Mouse (Mus musculus) hindbrain, embryonic 11.5 days (tissue): ENCODE data around the gene Epn2. TPM values are rescaled to one million over a fixed set of nuclear protein-coding genes. Genes with fewer than 3 reads are reported as not detected.
A peak's percentile ranks its signal among the peaks of the same experiment; 100 is the strongest.
"Not testable (repeated sequence)": the region's sequence is repeated elsewhere in the genome, so short reads cannot be mapped to it uniquely, and the experiment has no call there.

Experiments
- ATAC-seq: fragments of 200-750 bp; cut with Nextera tagmentation; 2 replicates; pipeline ENCODE4 v1.8.0; 2017; ENCODE audit warnings: mild to moderate bottlenecking, moderate TSS enrichment, moderate library complexity; ENCODE audit not compliant: low FRiP score
- DNase-seq: peaks from one replicate; pipeline ENCODE4 v3.0.0-alpha.2; 2015; ENCODE audit warnings: low spot score
- H3K27ac ChIP-seq: fragments of 300-500 bp; sonication (generic); 2 replicates; pipeline ENCODE4 v1.5.1; 2014; ENCODE audit warnings: mild to moderate bottlenecking, low read depth, low read length
- H3K27me3 ChIP-seq: fragments of 300-500 bp; sonication (generic); 2 replicates; pipeline ENCODE4 v1.6.1; 2014; ENCODE audit warnings: mild to moderate bottlenecking, low read length, moderate library complexity, mixed read lengths; ENCODE audit not compliant: control insufficient read depth, insufficient read depth
- H3K36me3 ChIP-seq: fragments of 300-500 bp; sonication (generic); 2 replicates; pipeline ENCODE4 v1.6.1; 2014; ENCODE audit warnings: mild to moderate bottlenecking, low read length, moderate library complexity, mixed read lengths; ENCODE audit not compliant: control insufficient read depth, insufficient read depth
- H3K4me1 ChIP-seq: fragments of 300-500 bp; sonication (generic); replicated peaks from 2 replicates; pipeline ENCODE4 v1.6.1; 2014; ENCODE audit warnings: low read length, mixed read lengths; ENCODE audit not compliant: control insufficient read depth, insufficient read depth
- H3K4me2 ChIP-seq: fragments of 300-500 bp; sonication (generic); replicated peaks from 2 replicates; pipeline ENCODE4 v1.6.1; 2014; ENCODE audit warnings: mild to moderate bottlenecking, low read depth, low read length
- H3K4me3 ChIP-seq: fragments of 300-500 bp; sonication (generic); 2 replicates; pipeline ENCODE4 v1.5.1; 2014; ENCODE audit warnings: low read depth, low read length
- H3K9ac ChIP-seq: fragments of 300-500 bp; sonication (generic); 2 replicates; pipeline ENCODE4 v1.6.1; 2014; ENCODE audit warnings: low read depth, low read length
- H3K9me3 ChIP-seq: fragments of 300-500 bp; sonication (generic); 2 replicates; pipeline ENCODE4 v1.6.1; 2016; ENCODE audit warnings: low read length; ENCODE audit not compliant: control insufficient read depth
- WGBS: fragments of 180-500 bp; shearing (Covaris S2); extraction: QIAGEN DNeasy Blood & Tissue Kit; methylation state at CpG from one replicate; pipeline ENCODE4 v1.1.7; 2014; 5-methylcytosine and 5-hydroxymethylcytosine counted together
- polyA plus RNA-seq: library from polyadenylated mRNA; unstranded; fragments of >200 nt; fragmentation: Nextera tagmentation; extraction: Ambion mirVana; gene quantifications from 2 replicates; pipeline ENCODE4 v1.2.1, GENCODE M21; 2014

The Epn2 gene
- polyA plus RNA-seq, 1 experiment from 2014 or later, result 34.2 TPM

- WGBS, result 87% methylated on average over 6 of the region's 6 CpGs
Observed at GRCm38 (mm10) chr11:61584096-61584495, 4.6 kb upstream of the Epn2 start.

GRCm38 (mm10) chr11:61582808-61583207, 3.3 kb upstream of the Epn2 start:
- H3K9ac ChIP-seq, H3K4me2 ChIP-seq, H3K4me1 ChIP-seq, H3K9me3 ChIP-seq, DNase-seq, H3K4me3 ChIP-seq, H3K27me3 ChIP-seq, H3K27ac ChIP-seq, ATAC-seq, H3K36me3 ChIP-seq: not testable (repeated sequence)
- WGBS, result 96% methylated on average over 3 of the region's 5 CpGs

More at GRCm38 (mm10) chr11:61584096-61584495, 4.6 kb upstream of the Epn2 start:
- Histone ChIP-seq H3K4me3 (no peak overlapping the region), H3K9ac (no peak overlapping the region), H3K4me1 (no peaks in the 10 kb centered on the region), H3K4me2 (no peak overlapping the region), H3K9me3 (no peaks in the 10 kb centered on the region), H3K27me3 (no peaks in the 10 kb centered on the region), H3K36me3 (no peaks in the 10 kb centered on the region), H3K27ac (no peak overlapping the region)
- ATAC-seq (no peak), DNase-seq (no peak)

GRCm38 (mm10) chr11:61579878-61580381, 443 bp upstream of the Epn2 start:
- no peaks in the 10 kb centered on the region for H3K36me3 ChIP-seq
- H3K9ac ChIP-seq, result no peak overlapping the region
- H3K4me3 ChIP-seq, result peak overlapping the region; percentile 88; the same call in 1 of the 2 replicates
- peak overlapping the region; percentile 92 for H3K4me2 ChIP-seq
- WGBS, result 90% methylated on average over 7 of the region's 7 CpGs
- DNase-seq (no peak), ATAC-seq (no peak; the same call in 1 of the 2 replicates)
- no peaks in the 10 kb centered on the region for H3K27me3 ChIP-seq
- no peak overlapping the region for H3K27ac ChIP-seq
- H3K4me1 ChIP-seq, result no peaks in the 10 kb centered on the region
- H3K9me3 ChIP-seq, result no peaks in the 10 kb centered on the region

- Histone ChIP-seq H3K9me3 (no peaks in the 10 kb centered on the region), H3K27ac (peak overlapping the region; percentile 80), H3K27me3 (no peaks in the 10 kb centered on the region), H3K4me3 (peak overlapping the region; percentile 88), H3K9ac (peak overlapping the region; percentile 86), H3K4me2 (peak overlapping the region; percentile 92), H3K36me3 (no peaks in the 10 kb centered on the region), H3K4me1 (no peaks in the 10 kb centered on the region)
- DNase-seq (peak; percentile 55), ATAC-seq (no peak; the same call in 1 of the 2 replicates)
- WGBS, result 2% methylated on average over 17 of the region's 17 CpGs
Observed at GRCm38 (mm10) chr11:61578541-61578982, 925 bp downstream of the Epn2 start.

- H3K27me3 ChIP-seq, result no peaks in the 10 kb centered on the region
- H3K27ac ChIP-seq, result no peak overlapping the region
- H3K9ac ChIP-seq, result no peak overlapping the region; the same call in 1 of the 2 replicates
- DNase-seq (no peak), ATAC-seq (no peak)
- H3K4me2 ChIP-seq, result peak overlapping the region; percentile 92
- peak overlapping the region; percentile 88 for H3K4me3 ChIP-seq
- H3K9me3 ChIP-seq, result no peaks in the 10 kb centered on the region
- H3K4me1 ChIP-seq, result no peaks in the 10 kb centered on the region
- no peaks in the 10 kb centered on the region for H3K36me3 ChIP-seq
- WGBS, result 9% methylated on average over 5 of the region's 5 CpGs
Observed at GRCm38 (mm10) chr11:61577991-61578390, 1.5 kb downstream of the Epn2 start.

GRCm38 (mm10) chr11:61577349-61577748, 2.1 kb downstream of the Epn2 start:
- H3K4me2 ChIP-seq, result no peak overlapping the region; the same call in 1 of the 2 replicates
- no peak for ATAC-seq
- H3K9me3 ChIP-seq, result no peaks in the 10 kb centered on the region
- DNase-seq, result no peak
- H3K36me3 ChIP-seq, result no peaks in the 10 kb centered on the region
- H3K9ac ChIP-seq, result no peak overlapping the region
- H3K27ac ChIP-seq, result no peak overlapping the region
- H3K4me1 ChIP-seq, result no peaks in the 10 kb centered on the region
- peak overlapping the region; percentile 88; the same call in 1 of the 2 replicates for H3K4me3 ChIP-seq
- no peaks in the 10 kb centered on the region for H3K27me3 ChIP-seq

- Histone ChIP-seq H3K9me3 (no peaks in the 10 kb centered on the region), H3K9ac (no peak overlapping the region), H3K36me3 (no peaks in the 10 kb centered on the region), H3K27me3 (no peaks in the 10 kb centered on the region), H3K4me2 (no peak overlapping the region), H3K4me1 (no peaks in the 10 kb centered on the region), H3K4me3 (no peak overlapping the region), H3K27ac (no peak overlapping the region)
- ATAC-seq (no peak), DNase-seq (no peak)
- WGBS, result 93% methylated on average over 4 of the region's 4 CpGs
Observed at GRCm38 (mm10) chr11:61573266-61573665, 6.2 kb downstream of the Epn2 start.

GRCm38 (mm10) chr11:61571225-61571624, 8.3 kb downstream of the Epn2 start:
- H3K27ac ChIP-seq, result no peak overlapping the region
- H3K9ac ChIP-seq, result no peak overlapping the region
- 99% methylated on average over 3 of the region's 3 CpGs for WGBS
- H3K4me3 ChIP-seq, result no peak overlapping the region
- no peaks in the 10 kb centered on the region for H3K9me3 ChIP-seq
- H3K27me3 ChIP-seq, result no peaks in the 10 kb centered on the region
- H3K36me3 ChIP-seq, result no peaks in the 10 kb centered on the region
- H3K4me1 ChIP-seq, result no peaks in the 10 kb centered on the region
- H3K4me2 ChIP-seq, result no peak overlapping the region
- DNase-seq (no peak), ATAC-seq (no peak)

- Histone ChIP-seq H3K4me2 (no peak overlapping the region), H3K9me3 (no peaks in the 10 kb centered on the region), H3K36me3 (no peaks in the 10 kb centered on the region), H3K9ac (no peak overlapping the region), H3K4me3 (no peak overlapping the region), H3K27me3 (no peaks in the 10 kb centered on the region), H3K4me1 (no peaks in the 10 kb centered on the region), H3K27ac (no peak overlapping the region)
- WGBS, result 92% methylated on average over 1 of the region's 1 CpGs
- ATAC-seq, result no peak
- DNase-seq, result no peak
Observed at GRCm38 (mm10) chr11:61569671-61570070, 9.8 kb downstream of the Epn2 start.
